12 mouse cellular contexts compared by ENCODE assay signal in genomic region chr2:168947663-168948062, GRCm38 (mm10). TPM values are rescaled to one million over a fixed set of nuclear protein-coding genes. Genes with fewer than 3 reads are reported as not detected.
DNase-seq lines count a peak whose midpoint lies in the region; ATAC-seq and TF ChIP-seq lines count a peak whose summit lies in the region.
"Had no signal": no experiment of that assay in that cellular context is flagged by ENCODE, and none has a peak within 500 bp of the region (broad histone marks: within the 10 kb centered on the region; RNA-seq: fewer than 3 reads in every experiment).

No protein-coding gene starts in this region.

- H3K27me3 ChIP-seq in hindbrain, postnatal 0 days (ENCODE audit: insufficient read depth, low read length) = no peaks in the 10 kb centered on the region
- H3K27me3 ChIP-seq in hindbrain, embryonic 13.5 days = no peaks in the 10 kb centered on the region
- H3K27me3 ChIP-seq in neural tube, embryonic 12.5 days (replicated peaks) = no peaks in the 10 kb centered on the region

- no peak overlapping the region for H3K4me3 ChIP-seq in hindbrain, postnatal 0 days (ENCODE audit: low read length)
- no peak overlapping the region for H3K4me3 ChIP-seq in hindbrain, embryonic 13.5 days
- H3K4me3 ChIP-seq in neural tube, embryonic 12.5 days = no peak overlapping the region

- H3K9ac ChIP-seq in hindbrain, postnatal 0 days (replicated peaks; ENCODE audit: low read length) = no peak overlapping the region
- H3K9ac ChIP-seq in hindbrain, embryonic 13.5 days = no peak overlapping the region
- H3K9ac ChIP-seq in neural tube, embryonic 12.5 days = 0 out of 2 replicates have a peak overlapping the region, but pooled peaks have one; percentile 33

- peaks cover 45% of the 10 kb centered on the region; the same call in 1 of the 2 replicates for H3K36me3 ChIP-seq in hindbrain, postnatal 0 days (ENCODE audit: insufficient read depth, low read length)
- peaks cover 78% of the 10 kb centered on the region for H3K36me3 ChIP-seq in hindbrain, embryonic 13.5 days
- peaks cover 83% of the 10 kb centered on the region for H3K36me3 ChIP-seq in neural tube, embryonic 12.5 days

- peak; percentile 32 for TF ChIP-seq CTCF in hindbrain, postnatal 0 days (IDR thresholded peaks at IDR 0.05; ENCODE audit: low read depth)

- 92% methylated on average over 1 of the region's 1 CpGs for WGBS in hindbrain, postnatal 0 days
- WGBS in hindbrain, embryonic 13.5 days = 95% methylated on average over 1 of the region's 1 CpGs
- 91% methylated on average over 1 of the region's 1 CpGs for WGBS in neural tube, embryonic 12.5 days

- H3K4me1 ChIP-seq in hindbrain, postnatal 0 days (ENCODE audit: insufficient read depth, low read length) = no peaks in the 10 kb centered on the region
- peaks cover 6% of the 10 kb centered on the region for H3K4me1 ChIP-seq in hindbrain, embryonic 13.5 days (replicated peaks)
- H3K4me1 ChIP-seq in neural tube, embryonic 12.5 days = no peaks in the 10 kb centered on the region

- H3K4me2 ChIP-seq in hindbrain, postnatal 0 days (ENCODE audit: low read depth, low read length) = no peak overlapping the region
- no peak overlapping the region for H3K4me2 ChIP-seq in hindbrain, embryonic 13.5 days
- no peak overlapping the region for H3K4me2 ChIP-seq in neural tube, embryonic 12.5 days (replicated peaks)

- no peak for ATAC-seq in hindbrain, postnatal 0 days
- ATAC-seq in hindbrain, embryonic 13.5 days (ENCODE audit: low FRiP score) = no peak
- ATAC-seq in neural tube, embryonic 12.5 days (ENCODE audit: low FRiP score, low read depth) = no peak

- no peaks in the 10 kb centered on the region for H3K9me3 ChIP-seq in hindbrain, postnatal 0 days (ENCODE audit: low read length)
- no peaks in the 10 kb centered on the region for H3K9me3 ChIP-seq in hindbrain, embryonic 13.5 days
- no peaks in the 10 kb centered on the region for H3K9me3 ChIP-seq in neural tube, embryonic 12.5 days

- no peak overlapping the region for H3K27ac ChIP-seq in hindbrain, postnatal 0 days
- no peak overlapping the region for H3K27ac ChIP-seq in hindbrain, embryonic 13.5 days
- H3K27ac ChIP-seq in neural tube, embryonic 12.5 days = no peak overlapping the region

- no peak for DNase-seq in hindbrain, postnatal 0 days (ENCODE audit: low spot score)
- no peak for DNase-seq in neural tube, embryonic 10.5 days (ENCODE audit: extremely low spot score, low spot score)
- DNase-seq in kidney, adult 9 months = peak; percentile 72
- peak; percentile 78 for DNase-seq in yolk sac, embryonic 10.5 days (ENCODE audit: low spot score)
- no peak for DNase-seq in heart, postnatal 4 days
- no peak for DNase-seq in adrenal gland, postnatal 36 days
- DNase-seq: cerebellum, adult 11 months; heart, postnatal 10 days; lung, postnatal 4 days; thymus, postnatal 14 days had no signal

RNA-seq across cellular contexts. Expression of gene Zfp64, which starts 7.7 kb away (rescaled TPM):
- 32.1 and 44.3 TPM in 2 replicates for total RNA-seq in hindbrain, postnatal 0 days (2014; rRNA removed)
- 24.9 and 27.5 TPM in 2 replicates for polyA plus RNA-seq in hindbrain, postnatal 0 days (2015; fragmentation: Nextera tagmentation; extraction: Ambion mirVana)
- polyA plus RNA-seq in hindbrain, embryonic 13.5 days (2015; fragmentation: Nextera tagmentation; extraction: Ambion mirVana) = 28.7 and 30.2 TPM in 2 replicates
- polyA plus RNA-seq in neural tube, embryonic 12.5 days (2016; fragmentation: Nextera tagmentation; extraction: Ambion mirVana) = 30.8 and 31.3 TPM in 2 replicates
- 10 to 100 TPM; 12.2 to 13.3 TPM for total RNA-seq in heart, postnatal 4 days (2021)
- 10 to 100 TPM; 16.9 to 18.4 TPM for total RNA-seq in adrenal gland, postnatal 36 days (2021)

Comparison
In these comparisons a context has a peak if more than half of its experiments do, and no peak if none do; other contexts are left out.
1. DNase-seq: peak in kidney, adult 9 months (single experiment) and yolk sac, embryonic 10.5 days (single experiment); none in hindbrain, postnatal 0 days (single experiment), neural tube, embryonic 10.5 days (single experiment), heart, postnatal 4 days (single experiment) and adrenal gland, postnatal 36 days (0 of 2).